Mouse (Mus musculus) bone marrow, adult 2 months (tissue): ENCODE data around the gene Zc3h14. TPM values are rescaled to one million over a fixed set of nuclear protein-coding genes. Genes with fewer than 3 reads are reported as not detected.
A peak's percentile ranks its signal among the peaks of the same experiment; 100 is the strongest.

Experiments
- H3K27ac ChIP-seq: fragments of 200-500 bp; 2 replicates; pipeline ENCODE4 v1.5.1; 2012; ENCODE audit warnings: low read depth, mild to moderate bottlenecking, control low read depth, inconsistent platforms, low read length; ENCODE audit not compliant: control insufficient read depth, poor library complexity, insufficient read depth
- H3K4me1 ChIP-seq: fragments of 200-500 bp; 2 replicates; pipeline ENCODE4 v1.6.1; 2011; ENCODE audit warnings: low read length; ENCODE audit not compliant: control insufficient read depth, insufficient read depth
- H3K4me3 ChIP-seq: fragments of 200-500 bp; replicated peaks from 2 replicates; pipeline ENCODE3; 2011; ENCODE audit warnings: mild to moderate bottlenecking, low read depth, low read length, control low read depth; ENCODE audit not compliant: control insufficient read depth
- CTCF ChIP-seq: fragments of 200-500 bp; IDR thresholded peaks from 2 replicates; pipeline ENCODE4 v1.5.1; 2011; ENCODE audit warnings: low read length, control low read depth; ENCODE audit not compliant: control insufficient read depth, insufficient read depth
- POLR2A ChIP-seq: fragments of 200-500 bp; IDR thresholded peaks from 2 replicates; pipeline ENCODE4 v1.6.1; 2011; ENCODE audit warnings: low read depth, mild to moderate bottlenecking, control low read depth, low read length, borderline replicate concordance; ENCODE audit not compliant: control insufficient read depth
- WGBS: fragments of 180-500 bp; shearing (Covaris S2); methylation state at CpG from one replicate; pipeline ENCODE4 v1.1.7; 2018; 5-methylcytosine and 5-hydroxymethylcytosine counted together
- polyA plus RNA-seq: library from polyadenylated mRNA; stranded (reverse); fragments of >200 nt; gene quantifications from 2 replicates; pipeline ENCODE4 v1.2.4, GENCODE M21; 2011; ENCODE audit warnings: low replicate concordance; ENCODE audit not compliant: missing spikeins, insufficient read depth, insufficient read length

The Zc3h14 gene
- polyA plus RNA-seq, 1 experiment: 60.3 TPM

DNA sequence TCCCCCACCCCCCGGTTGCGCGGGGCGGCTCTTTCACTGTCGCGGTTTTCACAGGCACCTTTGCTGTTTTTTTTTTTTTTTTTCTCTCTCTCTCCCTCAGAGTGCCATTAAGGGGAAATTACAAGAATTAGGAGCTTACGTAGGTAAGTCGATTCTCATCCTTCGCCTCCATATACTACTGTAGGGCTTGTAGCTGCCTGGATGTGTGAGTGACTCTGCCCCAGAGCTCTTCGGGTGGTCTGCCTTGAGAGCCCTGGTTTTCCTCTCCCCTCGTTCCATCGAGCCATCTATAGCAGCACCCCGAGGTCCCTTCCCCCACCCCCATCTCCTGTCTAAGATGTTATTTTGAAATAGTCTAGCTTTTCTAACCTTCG is 603 bp downstream of the Zc3h14 start:
- no peak for TF ChIP-seq POLR2A
- TF ChIP-seq CTCF: no peak
- under 1% methylated on average over 14 of the region's 14 CpGs for WGBS
- H3K4me1 ChIP-seq: no peaks in the 10 kb centered on the region; the same call in 1 of the 2 replicates
- H3K27ac ChIP-seq: peak overlapping the region; percentile 93
- H3K4me3 ChIP-seq: peak overlapping the region; percentile 89

DNA sequence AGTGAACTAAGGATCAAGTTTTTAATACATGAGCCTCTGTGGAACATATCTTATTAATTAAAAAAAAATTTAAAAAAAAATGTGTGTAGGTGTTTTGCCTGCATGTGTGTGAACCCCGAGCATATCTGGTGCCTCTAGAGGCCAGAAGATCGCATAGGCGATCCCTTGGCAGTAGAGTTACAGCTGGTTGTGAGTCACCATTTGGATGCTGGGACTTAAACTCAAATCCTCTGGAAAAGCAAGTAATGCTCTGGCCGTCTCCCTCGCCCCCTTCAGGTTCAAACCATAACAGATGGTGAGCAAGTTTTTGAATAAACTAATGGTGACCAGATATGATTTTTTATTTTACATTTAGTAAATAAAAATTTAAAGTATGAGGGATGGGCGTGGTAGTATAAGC is 10.9 kb downstream of the Zc3h14 start:
- no peak for TF ChIP-seq CTCF
- no peak for TF ChIP-seq POLR2A
- H3K4me1 ChIP-seq: no peaks in the 10 kb centered on the region; the same call in 1 of the 2 replicates
- 87% methylated on average over 6 of the region's 6 CpGs for WGBS

DNA sequence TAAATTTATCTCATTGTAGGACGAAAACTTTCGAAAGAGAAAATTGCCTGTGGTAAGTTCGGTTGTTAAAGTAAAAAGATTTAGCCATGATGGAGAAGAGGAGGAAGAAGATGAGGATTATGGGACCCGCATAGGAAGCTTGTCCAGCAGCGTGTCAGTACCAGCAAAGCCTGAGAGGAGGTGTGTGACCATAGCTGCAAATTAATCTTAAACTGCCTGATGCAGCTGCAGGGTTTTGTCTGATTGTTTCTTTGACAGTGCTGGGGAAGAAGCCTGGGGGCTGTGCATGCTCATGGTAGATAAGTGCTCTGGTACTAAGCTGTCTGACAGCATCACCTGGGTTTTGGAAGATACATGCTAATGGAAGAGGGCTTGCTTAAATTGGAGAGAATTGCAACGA is 12.9 kb downstream of the Zc3h14 start:
- Histone ChIP-seq H3K27ac (no peak overlapping the region), H3K4me3 (no peak overlapping the region), H3K4me1 (no peaks in the 10 kb centered on the region; the same call in 1 of the 2 replicates)
- TF ChIP-seq POLR2A (no peak), CTCF (no peak)
- WGBS: 85% methylated on average over 6 of the region's 6 CpGs

More for the DNA sequence above, 10.9 kb downstream of the Zc3h14 start:
- H3K27ac ChIP-seq: no peak overlapping the region
- H3K4me3 ChIP-seq: no peak overlapping the region

DNA sequence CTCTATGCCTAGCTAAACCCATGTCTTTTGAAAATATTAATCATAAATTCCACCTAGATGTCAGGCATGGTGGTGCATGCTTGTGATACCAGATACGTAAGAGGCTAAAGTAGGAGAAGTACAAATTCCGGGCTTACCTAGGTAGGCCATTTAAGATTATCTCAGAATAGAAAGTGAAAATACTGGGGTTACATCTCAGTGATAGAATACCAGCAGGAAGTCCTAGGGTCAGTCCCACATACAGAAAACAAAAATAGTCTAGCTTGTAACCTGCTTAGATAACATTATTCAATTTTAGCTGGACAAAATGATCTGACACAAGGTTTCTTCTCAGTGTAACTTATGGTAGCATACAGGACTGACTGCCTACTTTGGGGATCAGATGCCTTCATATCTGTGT is 19.5 kb downstream of the Zc3h14 start:
- Histone ChIP-seq H3K4me3 (no peak overlapping the region), H3K27ac (no peak overlapping the region), H3K4me1 (no peaks in the 10 kb centered on the region)
- no peak for TF ChIP-seq POLR2A
- TF ChIP-seq CTCF: no peak
- 81% methylated on average over 2 of the region's 2 CpGs for WGBS

DNA sequence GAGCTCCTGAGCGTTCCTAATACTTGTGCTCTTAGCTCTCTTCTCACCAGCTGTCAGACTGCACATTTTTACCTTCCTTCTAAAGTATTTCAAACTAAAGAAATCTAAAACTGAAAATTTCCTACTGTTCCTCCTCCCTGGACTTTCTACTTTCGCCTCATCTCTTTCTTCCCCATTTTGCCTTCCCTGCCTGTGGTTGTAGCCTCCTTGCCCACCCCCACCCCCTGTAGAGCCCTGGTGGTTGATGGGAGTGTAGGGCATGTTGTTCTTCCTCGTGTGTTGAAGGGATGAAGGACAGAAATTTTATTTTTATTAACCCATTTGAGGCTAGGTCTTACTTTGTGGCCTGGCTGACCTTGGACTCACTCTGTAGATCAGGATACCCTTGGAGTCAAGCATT is 30.7 kb downstream of the Zc3h14 start:
- Histone ChIP-seq H3K27ac (no peak overlapping the region), H3K4me1 (no peaks in the 10 kb centered on the region), H3K4me3 (no peak overlapping the region)
- TF ChIP-seq CTCF (no peak), POLR2A (no peak)
- WGBS: 31% methylated on average over 3 of the region's 3 CpGs

DNA sequence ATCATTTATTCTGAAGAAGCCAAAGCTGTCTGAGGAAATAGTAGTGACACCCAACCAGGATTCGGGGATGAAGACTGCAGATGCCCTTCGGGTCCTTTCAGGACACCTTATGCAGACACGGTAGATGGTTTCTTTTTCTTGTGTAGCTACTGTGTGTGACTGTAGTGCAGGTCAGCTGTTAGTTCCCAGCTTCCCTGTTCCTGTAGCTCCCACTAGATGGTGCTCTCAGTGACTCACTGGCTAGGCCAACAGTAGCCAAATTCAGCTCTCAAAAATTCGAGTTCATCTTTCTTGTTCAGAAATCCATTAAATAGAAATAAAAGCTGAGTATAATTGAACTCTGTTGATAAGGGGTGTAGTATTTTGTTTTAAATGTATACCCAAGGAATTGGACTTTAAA is 32.4 kb downstream of the Zc3h14 start:
- WGBS: 57% methylated on average over 4 of the region's 4 CpGs
- TF ChIP-seq CTCF (peak; percentile 49), POLR2A (no peak)
- no peak overlapping the region for H3K27ac ChIP-seq
- no peak overlapping the region for H3K4me3 ChIP-seq
- no peaks in the 10 kb centered on the region for H3K4me1 ChIP-seq

DNA sequence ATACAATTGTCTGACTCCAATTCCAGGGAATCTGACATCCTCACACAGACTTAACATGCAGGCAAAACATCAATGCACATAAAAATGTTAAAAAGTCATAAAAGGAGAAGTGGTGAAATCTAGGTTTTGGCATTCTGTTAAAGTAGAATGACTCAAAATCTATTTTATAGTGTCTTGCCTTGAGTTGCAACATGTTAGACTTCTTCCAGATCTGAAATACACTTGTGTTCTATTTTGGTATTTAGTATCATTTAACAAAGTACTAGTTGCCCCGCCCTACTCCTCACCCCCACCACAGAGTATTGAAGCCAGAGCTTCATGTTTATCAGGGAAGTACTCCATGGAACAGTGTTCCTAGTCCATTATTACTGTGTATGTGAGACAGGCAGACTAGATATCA is 37.5 kb downstream of the Zc3h14 start:
- TF ChIP-seq POLR2A: no peak
- TF ChIP-seq CTCF: no peak
- H3K27ac ChIP-seq: no peak overlapping the region
- no peaks in the 10 kb centered on the region for H3K4me1 ChIP-seq
- 94% methylated on average over 1 of the region's 1 CpGs for WGBS
- no peak overlapping the region for H3K4me3 ChIP-seq

DNA sequence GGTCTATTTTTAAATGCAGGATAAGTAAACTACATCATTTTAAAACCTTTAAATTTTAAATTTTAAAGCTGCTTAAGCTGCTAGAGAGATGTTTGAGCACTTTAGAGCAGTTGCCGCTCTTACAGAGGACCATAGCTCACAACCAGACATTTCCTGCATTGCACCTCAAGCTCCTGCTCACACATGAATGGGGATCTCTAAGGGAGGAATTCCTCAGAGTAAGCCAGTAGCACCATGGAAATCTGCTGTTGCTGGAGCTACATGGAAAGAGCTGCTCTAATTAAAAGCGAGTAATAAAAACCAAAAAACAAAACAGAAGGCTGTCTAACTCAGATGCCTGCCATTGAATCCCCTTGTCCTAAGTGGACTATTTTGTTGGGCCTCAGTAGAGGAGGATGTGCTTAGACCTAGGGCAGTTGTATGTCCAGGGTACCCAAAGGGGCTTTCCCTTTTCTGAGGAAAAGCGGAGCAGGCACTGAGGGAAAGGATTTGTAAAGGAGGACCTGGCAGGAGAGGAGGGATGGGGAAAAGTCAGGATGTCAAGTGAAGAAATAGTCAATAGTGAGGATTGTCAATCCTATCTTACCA is 49.1 kb downstream of the Zc3h14 start:
- WGBS: 91% methylated on average over 3 of the region's 3 CpGs
- Histone ChIP-seq H3K27ac (no peak overlapping the region), H3K4me1 (no peaks in the 10 kb centered on the region; the same call in 1 of the 2 replicates), H3K4me3 (no peak overlapping the region)
- no peak for TF ChIP-seq POLR2A
- TF ChIP-seq CTCF: no peak

DNA sequence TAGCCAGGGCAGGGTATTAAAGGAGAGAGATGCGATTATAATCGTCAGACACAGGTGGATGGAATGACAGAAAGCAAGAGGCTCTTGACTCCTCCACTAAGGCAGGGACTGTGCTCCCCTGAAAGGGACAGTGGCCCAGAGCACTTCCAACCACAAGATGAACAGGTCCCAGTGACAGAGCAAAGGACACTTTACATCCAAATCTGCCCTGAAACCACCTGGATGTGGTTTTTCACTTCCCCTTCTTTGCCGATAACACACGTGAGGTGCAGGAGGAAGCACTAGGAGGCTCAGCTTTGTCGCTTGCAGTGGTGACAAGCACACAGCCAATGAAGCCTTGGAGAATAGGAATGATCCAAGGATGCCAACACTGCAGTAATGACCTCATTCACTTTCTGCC is 53.6 kb downstream of the Zc3h14 start:
- 19% methylated on average over 5 of the region's 5 CpGs for WGBS
- no peak for TF ChIP-seq POLR2A
- no peak for TF ChIP-seq CTCF

More for the DNA sequence above, 53.6 kb downstream of the Zc3h14 start:
- Histone ChIP-seq H3K27ac (no peak overlapping the region), H3K4me3 (no peak overlapping the region), H3K4me1 (no peaks in the 10 kb centered on the region; the same call in 1 of the 2 replicates)
